Mouse (Mus musculus) left cerebral cortex, postnatal 36 days (tissue): ENCODE measurements around the gene Col15a1. TPM values are rescaled to one million over a fixed set of nuclear protein-coding genes. Genes with fewer than 3 reads are reported as not detected.

Experiments
- DNase-seq, 2 experiments: peaks; one replicate each; pipeline ENCODE4 v3.0.0; 2021 to 2022; ENCODE audit warnings: low spot score in 2 of 2, mixed read lengths in 1 of 2
- intact Hi-C: fragments of 180-260 bp; cut with DNase I; formaldehyde crosslinking; loops from one replicate; pipeline ENCODE4 v1.15.1; 2025
- total RNA-seq, 2 experiments: library from RNA; stranded (reverse); gene quantifications; 2 replicates each; pipeline ENCODE4 v1.2.3; 2021

The Col15a1 gene
- total RNA-seq, 2 experiments from 2014 or later, result 5.7 to 8.3 TPM

DNA sequence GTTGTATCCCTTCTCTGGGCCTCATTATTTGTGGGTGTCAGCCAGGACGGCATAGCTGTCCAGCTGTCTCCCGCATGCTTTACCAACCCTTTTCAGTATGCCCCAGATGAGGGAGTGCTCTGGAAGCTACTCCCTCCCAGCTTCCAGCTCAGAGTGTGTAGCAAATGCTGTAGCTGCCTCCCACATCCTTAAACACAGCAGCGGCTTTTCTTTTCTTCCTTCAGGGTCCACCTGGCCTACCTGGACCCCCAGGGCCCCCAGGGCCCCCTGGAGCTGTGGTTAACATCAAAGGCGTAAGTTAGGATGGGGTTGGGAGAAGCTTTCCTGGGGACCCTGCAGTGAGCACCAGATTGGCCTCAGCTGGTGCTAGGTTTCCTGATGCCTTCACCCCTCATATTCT, 85.0 kb downstream of the Col15a1 start:
- no peak for DNase-seq
- intact Hi-C loops, result no loop called here

DNA sequence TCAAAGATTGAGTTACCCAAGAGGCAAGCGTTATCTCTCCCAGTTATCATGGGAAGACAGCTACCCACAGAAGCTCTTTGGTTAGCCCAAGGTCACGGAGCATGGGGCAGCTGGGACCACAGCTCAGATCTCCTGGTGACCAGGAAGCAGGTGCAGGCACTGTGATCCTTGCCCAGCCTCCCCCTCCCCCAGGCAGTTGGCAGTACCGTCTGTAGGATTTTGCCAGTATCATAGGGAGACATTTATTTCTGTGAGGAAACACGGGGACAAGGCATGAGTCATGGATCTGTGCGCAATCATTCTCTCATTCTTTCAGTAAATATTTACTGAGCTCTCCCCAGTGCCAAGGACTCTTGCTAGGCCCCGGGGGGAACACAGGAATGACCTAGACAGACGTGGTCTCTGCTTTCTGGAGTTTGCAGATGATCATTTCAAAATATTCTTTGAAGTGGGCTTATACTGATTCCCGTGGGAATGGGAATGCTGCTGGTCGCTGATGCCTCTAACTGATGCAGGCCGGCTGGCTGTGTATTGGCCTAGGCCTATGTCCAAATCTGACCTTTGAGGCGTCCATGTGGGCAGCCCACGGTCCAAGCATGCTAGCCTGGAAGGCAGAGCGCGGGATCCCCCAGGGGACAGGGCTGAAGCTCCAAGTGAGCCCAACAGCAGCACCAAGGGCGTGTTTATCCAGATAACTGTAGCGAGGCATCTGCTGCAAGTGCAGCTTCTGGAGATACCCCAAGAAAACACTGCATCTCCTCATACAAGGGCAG, 86.0 kb downstream of the Col15a1 start:
- intact Hi-C loops, result no loop called here
- peak; percentile 42 for DNase-seq

DNA sequence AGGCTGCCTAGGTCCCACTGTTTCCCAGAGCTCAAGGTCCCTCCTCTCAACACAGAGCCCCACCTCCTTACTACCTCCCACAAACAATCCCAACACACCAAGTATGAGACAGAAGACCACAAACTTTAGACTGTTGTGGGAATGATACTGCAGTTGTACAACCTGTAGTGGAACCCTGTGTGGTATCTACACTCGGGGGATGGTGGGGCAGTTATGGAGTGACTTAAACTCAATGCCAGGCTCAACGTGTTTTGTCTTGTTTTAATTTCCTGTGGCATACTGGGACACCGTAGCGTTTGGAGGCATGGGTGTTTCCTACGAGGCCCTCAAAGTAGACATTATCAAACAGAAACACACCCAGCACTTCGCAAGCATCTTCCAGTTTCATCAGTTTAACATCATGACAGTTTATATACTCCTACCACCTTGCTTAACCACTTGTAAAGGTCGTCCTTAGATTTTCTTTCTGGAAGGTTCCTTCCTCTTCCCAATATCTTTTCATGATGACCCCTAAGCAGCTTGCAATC, 86.6 kb downstream of the Col15a1 start:
- no peak for DNase-seq
- intact Hi-C loops, result no loop called here

DNA sequence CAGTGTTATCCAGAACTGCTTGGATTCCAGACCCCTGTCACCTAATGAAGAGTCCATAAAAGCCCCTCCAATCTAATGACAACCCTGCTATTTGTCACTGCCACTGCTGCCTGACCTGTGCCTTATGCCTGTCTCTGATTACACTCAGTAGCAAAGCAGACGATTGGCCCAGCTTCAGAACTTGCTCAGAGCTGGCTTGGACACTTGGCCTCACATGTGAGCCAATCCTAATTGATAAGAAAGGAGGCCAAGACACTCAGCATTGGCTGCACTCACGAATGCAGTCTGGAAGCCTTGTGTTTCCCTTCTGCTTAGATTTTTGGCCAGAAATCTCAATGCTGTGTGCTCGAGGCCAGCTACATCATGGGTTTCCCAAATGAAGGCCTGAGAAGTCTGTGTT, 87.6 kb downstream of the Col15a1 start:
- intact Hi-C loops, result no loop called here
- DNase-seq, result no peak

DNA sequence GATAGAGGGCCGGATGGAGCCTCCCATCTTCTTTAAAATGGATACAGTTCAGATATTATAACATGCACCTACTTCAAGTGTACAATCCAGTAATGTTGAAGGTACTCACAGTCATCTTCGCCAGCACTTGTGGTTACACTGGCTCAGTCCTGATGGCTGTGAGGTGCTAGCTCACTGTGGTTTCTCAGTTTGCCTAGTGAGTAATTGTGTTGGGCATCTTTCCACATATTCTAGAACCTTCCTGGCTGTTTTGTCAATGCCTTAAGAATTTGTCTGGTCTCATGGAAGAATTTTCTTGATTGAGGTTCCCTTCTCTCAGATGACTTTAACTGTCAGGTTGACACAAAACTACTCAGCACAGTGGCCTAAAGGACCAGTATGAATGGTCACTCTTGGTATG, 92.7 kb downstream of the Col15a1 start:
- no peak for DNase-seq
- intact Hi-C loops, result no loop called here

- intact Hi-C loops, result no loop called here
Observed at GRCm38 (mm10) chr4:47302610-47303009, 94.6 kb downstream of the Col15a1 start.

DNA sequence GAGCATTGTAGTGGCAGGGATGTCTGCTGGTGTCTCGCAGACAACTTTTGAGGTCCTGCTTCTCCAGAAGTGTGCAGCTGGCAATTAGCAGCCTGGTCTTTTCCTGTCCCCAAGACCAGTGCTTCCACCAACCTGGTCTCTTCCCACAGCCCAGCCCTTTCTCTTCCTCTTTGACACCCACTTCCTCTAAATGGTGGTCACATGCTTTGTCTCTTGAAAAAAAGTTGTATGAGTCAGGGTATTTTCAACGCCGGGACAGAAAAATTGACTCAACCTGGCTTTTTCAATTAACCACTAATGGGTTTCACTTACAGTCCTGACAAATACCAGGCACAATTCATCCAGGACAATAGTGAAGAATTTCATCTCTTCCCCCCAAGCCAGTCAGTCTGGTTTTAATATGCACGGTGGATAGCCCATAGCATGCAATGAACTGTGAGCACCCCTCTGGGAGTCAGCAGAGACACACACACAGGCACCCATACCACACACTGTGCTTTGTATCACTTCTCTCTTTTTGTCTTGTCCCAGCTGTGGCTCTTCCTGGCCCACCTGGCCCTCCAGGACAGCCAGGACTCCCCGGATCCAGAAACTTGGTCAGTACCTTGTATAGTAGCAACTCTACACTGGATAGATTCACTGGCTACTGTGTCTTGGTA, 95.5 kb downstream of the Col15a1 start:
- no peak for DNase-seq
- intact Hi-C loops, result no loop called here

More at GRCm38 (mm10) chr4:47302610-47303009, 94.6 kb downstream of the Col15a1 start:
- DNase-seq, result no peak

- DNase-seq, result no peak
- intact Hi-C loops, result no loop called here
Observed at GRCm38 (mm10) chr4:47309886-47310625, 102.1 kb downstream of the Col15a1 start.

DNA sequence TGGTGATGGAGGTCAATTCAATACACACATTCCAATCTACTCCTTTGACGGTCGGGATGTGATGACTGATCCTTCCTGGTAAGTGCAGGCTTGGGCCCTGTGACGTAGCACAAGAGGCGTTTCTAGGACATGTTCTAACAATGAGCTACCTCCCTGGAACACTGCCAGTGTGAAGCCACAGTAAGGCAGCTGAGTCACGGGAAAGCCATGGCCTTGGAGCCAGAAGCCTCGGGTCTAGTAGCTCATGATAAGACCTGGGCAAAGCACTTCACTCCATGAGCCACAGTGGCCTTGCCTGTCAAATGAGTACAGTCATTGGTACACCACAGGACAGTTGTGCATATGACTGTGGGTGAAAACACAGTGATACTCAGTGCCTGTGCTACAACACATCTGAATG, 102.9 kb downstream of the Col15a1 start:
- no peak for DNase-seq
- intact Hi-C loops, result no loop called here

GRCm38 (mm10) chr4:47311467-47311866, 103.5 kb downstream of the Col15a1 start:
- intact Hi-C loops, result no loop called here
- DNase-seq, result no peak

DNA sequence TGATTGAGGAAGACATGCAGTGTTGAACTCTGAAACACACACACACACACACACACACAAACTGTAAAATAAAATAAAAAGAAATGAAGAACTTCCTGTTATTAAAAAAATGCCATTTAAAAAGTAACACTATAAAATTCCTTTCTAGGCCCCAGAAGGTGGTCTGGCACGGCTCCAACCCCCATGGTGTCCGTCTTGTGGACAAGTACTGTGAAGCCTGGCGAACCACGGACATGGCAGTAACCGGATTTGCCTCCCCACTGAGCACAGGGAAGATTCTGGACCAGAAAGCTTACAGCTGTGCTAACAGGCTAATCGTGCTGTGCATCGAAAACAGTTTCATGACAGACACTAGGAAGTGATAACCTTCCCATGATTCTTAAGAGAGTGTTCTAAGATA, 104.0 kb downstream of the Col15a1 start:
- no peak for DNase-seq
- intact Hi-C loops, result no loop called here

DNA sequence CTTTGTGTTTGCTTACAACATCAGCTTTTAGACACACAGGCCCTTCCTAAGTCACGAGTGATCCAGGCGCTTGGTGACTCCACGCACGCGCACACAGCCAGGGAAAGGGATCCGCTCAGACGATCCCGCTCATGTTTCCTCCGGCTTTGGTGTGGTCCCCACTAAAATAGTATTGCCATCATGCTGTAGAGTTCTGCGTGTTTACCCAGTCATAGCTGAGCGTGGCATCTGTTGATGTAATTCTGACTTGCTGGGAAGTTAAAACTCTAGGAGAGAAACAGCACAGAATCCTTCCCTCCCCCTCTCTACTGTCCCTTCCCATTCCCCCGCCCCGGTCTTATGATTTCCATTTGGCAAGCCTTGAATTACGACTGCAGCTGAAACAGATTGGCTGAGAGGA, 104.7 kb downstream of the Col15a1 start:
- peak; percentile 63 to 65 for DNase-seq
- intact Hi-C loops, result no loop called here

GRCm38 (mm10) chr4:47313710-47314410, 105.9 kb downstream of the Col15a1 start:
- DNase-seq, result no peak
- intact Hi-C loops, result no loop called here

DNA sequence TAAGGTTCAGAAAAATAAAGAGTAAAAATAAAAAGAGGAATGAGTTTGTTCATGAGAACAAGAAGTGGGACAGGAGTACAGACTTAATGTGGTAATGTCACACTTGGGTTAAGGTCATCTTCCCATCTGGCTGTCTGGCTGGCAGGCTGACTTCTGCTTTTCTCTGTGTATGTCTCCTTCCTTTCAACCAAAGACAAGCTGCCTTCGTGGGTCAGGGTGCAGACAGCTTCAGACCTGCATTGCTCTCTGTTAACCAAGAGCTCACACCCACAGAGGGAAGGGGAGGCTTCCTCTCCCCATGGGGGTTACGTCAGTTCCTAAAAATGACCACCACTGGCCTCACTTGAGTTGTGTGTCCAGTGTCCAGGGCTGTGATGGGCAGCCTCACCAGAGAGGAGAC, 107.5 kb downstream of the Col15a1 start:
- intact Hi-C loops, result no loop called here
- DNase-seq, result no peak

DNA sequence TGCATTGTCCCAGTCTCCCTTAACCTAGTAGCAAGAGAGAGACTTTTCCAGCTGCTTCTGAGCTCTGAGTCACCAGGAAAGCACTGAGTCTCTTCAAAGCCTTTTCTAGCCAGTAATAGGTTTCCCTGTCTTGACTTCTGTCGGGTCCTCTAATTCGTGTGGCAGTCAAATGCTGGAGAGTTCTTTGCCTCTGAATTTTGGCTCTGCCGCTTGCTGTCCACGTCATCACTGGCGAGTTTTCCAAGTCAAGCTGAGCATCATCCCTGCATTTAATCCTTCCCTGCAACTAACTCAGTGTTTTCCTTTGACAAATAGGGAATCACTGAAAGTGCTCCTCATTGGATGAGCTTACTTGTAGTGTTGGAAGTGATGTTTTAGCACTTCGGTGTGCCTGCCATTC, 108.5 kb downstream of the Col15a1 start:
- intact Hi-C loops, result no loop called here
- no peak for DNase-seq

GRCm38 (mm10) chr4:47319561-47320321, 111.8 kb downstream of the Col15a1 start:
- no peak for DNase-seq
- intact Hi-C loops, result no loop called here

GRCm38 (mm10) chr4:47322315-47322714, 114.4 kb downstream of the Col15a1 start:
- intact Hi-C loops, result no loop called here
- no peak for DNase-seq

- no peak for DNase-seq
- intact Hi-C loops, result no loop called here
Observed at GRCm38 (mm10) chr4:47324206-47324605, 116.2 kb downstream of the Col15a1 start.

GRCm38 (mm10) chr4:47327782-47328181, 119.8 kb downstream of the Col15a1 start:
- intact Hi-C loops, result no loop called here
- no peak for DNase-seq
